Mouse (Mus musculus) gastrocnemius, postnatal 36 days (tissue): Measurements from ENCODE around the gene Slc43a2. TPM values are rescaled to one million over a fixed set of nuclear protein-coding genes. Genes with fewer than 3 reads are reported as not detected.
A peak's percentile ranks its signal among the peaks of the same experiment; 100 is the strongest.
"Not testable (repeated sequence)": the region's sequence is repeated elsewhere in the genome, so short reads cannot be mapped to it uniquely, and the experiment has no call there.

ENCODE experiments used
- DNase-seq, 2 experiments: peaks; one replicate each; pipeline ENCODE4 v3.0.0; 2022
- intact Hi-C: fragments of 180-260 bp; cut with DNase I; formaldehyde crosslinking; loops from one replicate; pipeline ENCODE4 v1.15.1; 2025
- total RNA-seq, 2 experiments: library from RNA; stranded (reverse); gene quantifications; 2 replicates each; pipeline ENCODE4 v1.2.3; 2021

Slc43a2 gene
- total RNA-seq, 2 experiments from 2014 or later = 17.6 to 26.9 TPM

GRCm38 (mm10) chr11:75594431-75594830, 62.9 kb downstream of the Slc43a2 start:
- DNase-seq = no peak
- intact Hi-C loops = no loop called here

- intact Hi-C loops = no loop called here
- no peak for DNase-seq
Observed at GRCm38 (mm10) chr11:75595404-75595803, 63.9 kb downstream of the Slc43a2 start.

- peak in 1 of 2 experiments; percentile 30 for DNase-seq
- intact Hi-C loops = no loop called here
Observed at GRCm38 (mm10) chr11:75595816-75596215, 64.3 kb downstream of the Slc43a2 start.

- intact Hi-C loops = no loop called here
- DNase-seq = peak; percentile 64 to 70
Observed at GRCm38 (mm10) chr11:75596726-75597255, 65.3 kb downstream of the Slc43a2 start.

- intact Hi-C loops = no loop called here
- DNase-seq = no peak
Observed at GRCm38 (mm10) chr11:75598004-75598403, 66.5 kb downstream of the Slc43a2 start.

GRCm38 (mm10) chr11:75599802-75600201, 68.3 kb downstream of the Slc43a2 start:
- intact Hi-C loops = loop anchor here (5.0 kb wide), 1 partner anchor 47 kb away; no protein-coding TSS in a partner anchor
- DNase-seq = not testable (repeated sequence)

- intact Hi-C loops = loop anchor here (5.0 kb wide), 1 partner anchor 42 kb away; no protein-coding TSS in a partner anchor
- DNase-seq = no peak
Observed at GRCm38 (mm10) chr11:75604826-75605225, 73.3 kb downstream of the Slc43a2 start.

GRCm38 (mm10) chr11:75605318-75605717, 73.8 kb downstream of the Slc43a2 start:
- DNase-seq = no peak
- intact Hi-C loops = no loop called here

- no peak for DNase-seq
- intact Hi-C loops = no loop called here
Observed at GRCm38 (mm10) chr11:75608776-75609175, 77.3 kb downstream of the Slc43a2 start.

- intact Hi-C loops = loop anchor here (1.0 kb wide), 1 partner anchor 24 kb away; no protein-coding TSS in a partner anchor
- no peak for DNase-seq
Observed at GRCm38 (mm10) chr11:75610021-75610420, 78.5 kb downstream of the Slc43a2 start.

GRCm38 (mm10) chr11:75614769-75615168, 83.3 kb downstream of the Slc43a2 start:
- intact Hi-C loops = no loop called here
- DNase-seq = no peak

GRCm38 (mm10) chr11:75615556-75615955, 84.1 kb downstream of the Slc43a2 start:
- intact Hi-C loops = no loop called here
- no peak for DNase-seq

- intact Hi-C loops = no loop called here
- no peak for DNase-seq
Observed at GRCm38 (mm10) chr11:75619133-75619532, 87.6 kb downstream of the Slc43a2 start.

- intact Hi-C loops = no loop called here
- peak in 1 of 2 experiments; percentile 56 for DNase-seq
Observed at GRCm38 (mm10) chr11:75620136-75620780, 88.8 kb downstream of the Slc43a2 start.

- no peak for DNase-seq
- intact Hi-C loops = no loop called here
Observed at GRCm38 (mm10) chr11:75621426-75621825, 89.9 kb downstream of the Slc43a2 start.

GRCm38 (mm10) chr11:75622588-75623329, 91.3 kb downstream of the Slc43a2 start:
- intact Hi-C loops = no loop called here
- DNase-seq = no peak

- intact Hi-C loops = no loop called here
- no peak for DNase-seq
Observed at GRCm38 (mm10) chr11:75624102-75624554, 92.6 kb downstream of the Slc43a2 start.

- intact Hi-C loops = no loop called here
- DNase-seq = no peak
Observed at GRCm38 (mm10) chr11:75625820-75626219, 94.3 kb downstream of the Slc43a2 start.
